Mouse (Mus musculus) embryonic facial prominence, embryonic 10.5 days (tissue): ENCODE data around the gene Wdr4. TPM values are rescaled to one million over a fixed set of nuclear protein-coding genes. Genes with fewer than 3 reads are reported as not detected.

ENCODE experiments used
- DNase-seq: peaks from one replicate; pipeline ENCODE4 v3.0.0-alpha.2; 2017; ENCODE audit warnings: low spot score
- H3K27ac ChIP-seq: fragments of 300-500 bp; sonication (generic); replicated peaks from 2 replicates; pipeline ENCODE4 v1.5.1; 2016; ENCODE audit warnings: mild to moderate bottlenecking
- H3K27me3 ChIP-seq: fragments of 300-500 bp; sonication (generic); replicated peaks from 2 replicates; pipeline ENCODE4 v1.6.1; 2016; ENCODE audit warnings: low read depth, mild to moderate bottlenecking; ENCODE audit not compliant: poor library complexity, severe bottlenecking
- H3K36me3 ChIP-seq: fragments of 300-500 bp; sonication (generic); replicated peaks from 2 replicates; pipeline ENCODE4 v1.6.1; 2016; ENCODE audit warnings: mild to moderate bottlenecking, moderate library complexity
- H3K4me1 ChIP-seq: fragments of 300-500 bp; sonication (generic); 2 replicates; pipeline ENCODE4 v1.6.1; 2016
- H3K4me3 ChIP-seq: fragments of 300-500 bp; sonication (generic); 2 replicates; pipeline ENCODE4 v1.5.1; 2016; ENCODE audit warnings: mild to moderate bottlenecking, moderate library complexity
- H3K9me3 ChIP-seq: fragments of 300-500 bp; sonication (generic); 2 replicates; pipeline ENCODE4 v1.6.1; 2016; ENCODE audit warnings: mild to moderate bottlenecking
- WGBS: fragments of 180-500 bp; shearing (Covaris S2); methylation state at CpG from one replicate; pipeline ENCODE4 v1.1.7; 2016; 5-methylcytosine and 5-hydroxymethylcytosine counted together
- polyA plus RNA-seq: library from polyadenylated mRNA; unstranded; fragments of >200 nt; fragmentation: Nextera tagmentation; extraction: Ambion mirVana; gene quantifications from 2 replicates; pipeline ENCODE4 v1.2.1, GENCODE M21; 2016

Gene Wdr4
- polyA plus RNA-seq, 1 experiment from 2014 or later: 67.7 TPM

DNA sequence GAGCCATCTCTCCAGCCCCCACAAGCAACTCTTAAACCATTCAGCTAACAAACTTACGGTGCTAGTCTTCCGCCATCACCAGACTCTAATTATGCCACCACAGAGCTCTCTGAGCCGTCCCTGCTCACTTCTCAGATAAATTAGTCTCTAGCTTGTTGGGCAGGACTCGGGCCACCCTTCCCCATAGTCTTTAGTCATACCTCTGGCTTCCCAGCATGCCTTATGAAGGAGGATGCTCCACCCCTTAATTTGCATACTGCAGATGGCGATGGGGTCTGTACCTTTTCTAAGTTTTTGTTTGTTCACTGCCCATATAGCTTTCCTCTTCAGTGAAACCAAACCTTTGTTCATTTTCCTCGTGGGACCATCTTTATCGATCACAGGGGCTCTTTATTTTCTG lies 41.2 kb downstream of the Wdr4 start:
- 78% methylated on average over 7 of the region's 7 CpGs for WGBS
- Histone ChIP-seq H3K36me3 (peaks cover 9% of the 10 kb centered on the region), H3K4me3 (no peak overlapping the region), H3K27me3 (no peaks in the 10 kb centered on the region), H3K27ac (no peak overlapping the region), H3K9me3 (no peaks in the 10 kb centered on the region), H3K4me1 (peaks cover 29% of the 10 kb centered on the region)
- no peak for DNase-seq

DNA sequence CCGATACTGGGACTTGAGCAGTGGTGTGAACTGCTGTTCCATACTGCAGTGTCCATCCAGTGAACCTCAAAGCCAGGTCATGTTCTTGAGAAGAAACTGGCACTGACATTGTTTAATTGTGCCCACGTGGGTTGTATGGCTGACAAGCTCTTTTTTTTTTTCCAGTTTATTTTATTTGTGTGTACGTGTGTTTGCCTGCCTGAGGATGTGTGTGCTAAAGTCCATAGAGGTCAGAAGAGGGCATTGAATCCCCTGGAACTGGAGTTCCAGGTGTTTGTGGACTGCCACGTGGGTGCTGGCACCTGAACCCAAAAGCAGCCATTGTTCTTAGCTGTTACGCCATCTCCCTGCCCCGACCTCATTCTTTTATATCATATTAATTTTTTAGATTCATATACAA lies 45.4 kb downstream of the Wdr4 start:
- WGBS: 83% methylated on average over 6 of the region's 6 CpGs
- no peak for DNase-seq
- H3K27me3 ChIP-seq: no peaks in the 10 kb centered on the region

DNA sequence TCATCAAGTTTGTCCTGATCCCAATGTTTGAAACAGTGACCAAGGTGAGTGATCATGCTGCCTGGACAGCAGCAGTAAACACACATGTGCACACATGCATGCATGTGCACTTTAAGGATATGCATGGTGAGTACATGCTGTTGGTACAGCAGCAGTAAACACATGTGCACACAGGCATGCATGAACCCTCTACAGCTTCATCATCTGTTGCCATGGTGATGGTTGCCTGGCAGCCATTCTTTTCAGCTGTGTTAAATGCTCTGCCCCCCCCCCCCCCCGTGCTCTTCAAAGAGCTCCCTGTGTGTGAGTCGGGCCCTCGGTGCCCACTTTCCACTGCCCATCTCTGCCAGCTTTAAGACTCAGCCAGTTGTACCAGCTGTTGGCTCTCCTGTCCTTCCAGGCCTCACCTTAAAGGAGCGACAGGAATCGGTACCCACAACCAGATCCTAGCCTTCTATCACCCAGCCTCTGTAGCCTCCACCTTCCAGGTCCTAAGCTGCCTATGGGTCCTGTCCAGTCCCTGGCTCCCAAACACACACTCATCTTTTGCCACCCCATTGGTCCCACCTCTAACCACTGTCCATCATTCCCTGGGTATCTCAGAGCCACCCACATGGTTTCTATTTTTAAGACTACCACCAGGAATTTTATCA lies 48.9 kb downstream of the Wdr4 start:
- Histone ChIP-seq H3K36me3 (peaks cover 63% of the 10 kb centered on the region), H3K4me1 (0 out of 2 replicates have a peak, but pooled peaks cover 5% of the 10 kb centered on the region), H3K9me3 (0 out of 2 replicates have a peak, but pooled peaks cover 3% of the 10 kb centered on the region), H3K4me3 (no peak overlapping the region), H3K27ac (no peak overlapping the region), H3K27me3 (no peaks in the 10 kb centered on the region)
- 89% methylated on average over 5 of the region's 5 CpGs for WGBS
- DNase-seq: no peak

More for the DNA sequence above, 45.4 kb downstream of the Wdr4 start:
- Histone ChIP-seq H3K27ac (no peak overlapping the region), H3K36me3 (peaks cover 34% of the 10 kb centered on the region), H3K9me3 (no peaks in the 10 kb centered on the region), H3K4me1 (peaks cover 21% of the 10 kb centered on the region), H3K4me3 (no peak overlapping the region)

DNA sequence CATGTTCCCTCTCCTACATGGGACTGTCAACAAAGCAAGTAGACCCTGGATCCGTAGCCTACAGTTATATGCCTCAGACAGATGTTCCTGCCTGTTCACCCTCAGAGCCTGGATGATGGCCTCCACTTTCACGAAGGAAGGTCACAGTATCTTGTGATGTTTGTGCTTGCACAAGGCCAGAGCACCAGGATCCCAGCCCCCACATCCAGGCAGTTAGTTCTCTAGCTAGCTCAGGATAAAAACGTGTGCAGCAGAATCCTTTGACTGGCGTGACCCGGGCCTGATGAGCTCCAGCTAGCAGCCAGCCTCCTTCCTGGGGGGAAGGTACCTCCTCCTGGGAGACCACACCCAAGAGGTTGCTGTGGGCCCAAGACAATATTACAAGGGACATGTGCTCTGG lies 51.3 kb downstream of the Wdr4 start:
- Histone ChIP-seq H3K9me3 (0 out of 2 replicates have a peak, but pooled peaks cover 3% of the 10 kb centered on the region), H3K4me1 (0 out of 2 replicates have a peak, but pooled peaks cover 2% of the 10 kb centered on the region), H3K27ac (no peak overlapping the region), H3K4me3 (no peak overlapping the region), H3K27me3 (no peaks in the 10 kb centered on the region), H3K36me3 (peaks cover 57% of the 10 kb centered on the region)
- 65% methylated on average over 5 of the region's 5 CpGs for WGBS
- no peak for DNase-seq

DNA sequence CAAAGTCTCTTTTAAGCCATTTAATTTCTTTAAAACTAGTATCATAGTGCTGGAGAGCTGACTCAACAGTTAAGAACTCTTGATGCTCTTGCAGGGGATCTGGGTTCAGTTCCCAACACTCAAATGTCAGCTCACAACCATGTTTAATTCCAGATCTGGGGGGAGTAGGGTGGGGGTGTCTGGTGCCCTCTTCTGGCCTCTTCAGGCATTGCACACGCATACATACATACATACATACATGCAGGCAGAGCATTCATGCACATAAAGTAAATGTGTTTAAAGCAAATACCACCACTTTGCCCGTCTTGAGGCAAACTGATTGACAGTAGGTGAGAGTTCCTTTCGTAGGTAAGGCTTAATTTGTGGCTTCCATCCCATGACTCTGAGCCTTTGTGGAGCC lies 52.9 kb downstream of the Wdr4 start:
- no peak for DNase-seq
- H3K36me3 ChIP-seq: peaks cover 68% of the 10 kb centered on the region
- WGBS: 92% methylated on average over 3 of the region's 3 CpGs

DNA sequence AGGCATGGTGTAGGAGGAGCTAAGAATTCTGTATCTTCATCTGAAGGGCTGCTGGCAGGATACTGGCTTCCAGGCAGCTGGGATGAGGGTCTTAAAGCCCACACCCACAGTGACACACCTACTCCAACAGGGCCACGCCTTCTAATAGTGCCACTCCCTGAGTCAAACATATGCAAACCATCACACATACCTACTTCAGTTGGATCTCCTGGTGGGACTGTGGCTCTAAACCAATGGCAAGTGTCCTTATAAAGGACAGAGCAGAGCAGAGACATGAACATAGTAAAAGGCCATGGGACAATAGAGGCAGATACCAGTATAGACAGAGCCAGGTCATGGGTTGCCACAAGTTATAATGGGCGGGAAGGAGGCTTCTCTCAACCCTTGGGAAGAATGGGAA lies 57.3 kb downstream of the Wdr4 start:
- H3K27ac ChIP-seq: no peak overlapping the region
- 87% methylated on average over 2 of the region's 2 CpGs for WGBS
- H3K4me1 ChIP-seq: no peaks in the 10 kb centered on the region; the same call in 1 of the 2 replicates
- H3K36me3 ChIP-seq: peaks cover 38% of the 10 kb centered on the region
- no peaks in the 10 kb centered on the region for H3K27me3 ChIP-seq
- 0 out of 2 replicates have a peak, but pooled peaks cover 3% of the 10 kb centered on the region for H3K9me3 ChIP-seq
- H3K4me3 ChIP-seq: no peak overlapping the region
- DNase-seq: no peak

More for the DNA sequence above, 52.9 kb downstream of the Wdr4 start:
- Histone ChIP-seq H3K4me3 (no peak overlapping the region), H3K4me1 (no peaks in the 10 kb centered on the region), H3K27me3 (no peaks in the 10 kb centered on the region), H3K9me3 (0 out of 2 replicates have a peak, but pooled peaks cover 3% of the 10 kb centered on the region), H3K27ac (no peak overlapping the region)

DNA sequence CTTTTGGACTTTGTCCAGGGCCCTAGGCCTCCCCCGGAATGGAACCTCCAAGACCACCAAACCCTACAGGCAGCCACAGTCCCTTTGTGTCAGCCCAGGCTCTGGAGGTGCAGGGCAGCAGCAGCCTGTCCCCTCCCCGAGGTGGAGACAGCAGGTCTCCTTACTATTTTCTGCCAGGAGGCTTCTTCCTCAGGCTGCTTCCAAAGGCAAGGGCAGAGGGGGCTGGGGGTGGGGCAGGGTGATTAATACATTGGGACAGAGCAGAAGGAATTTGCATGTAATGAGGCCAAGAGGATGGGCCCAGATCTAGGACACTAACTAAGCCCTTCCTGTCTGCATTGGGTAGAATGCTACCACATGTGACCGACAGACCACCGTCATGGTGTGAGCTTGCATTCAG lies 59.4 kb downstream of the Wdr4 start:
- H3K36me3 ChIP-seq: peaks cover 27% of the 10 kb centered on the region; the same call in 1 of the 2 replicates

DNA sequence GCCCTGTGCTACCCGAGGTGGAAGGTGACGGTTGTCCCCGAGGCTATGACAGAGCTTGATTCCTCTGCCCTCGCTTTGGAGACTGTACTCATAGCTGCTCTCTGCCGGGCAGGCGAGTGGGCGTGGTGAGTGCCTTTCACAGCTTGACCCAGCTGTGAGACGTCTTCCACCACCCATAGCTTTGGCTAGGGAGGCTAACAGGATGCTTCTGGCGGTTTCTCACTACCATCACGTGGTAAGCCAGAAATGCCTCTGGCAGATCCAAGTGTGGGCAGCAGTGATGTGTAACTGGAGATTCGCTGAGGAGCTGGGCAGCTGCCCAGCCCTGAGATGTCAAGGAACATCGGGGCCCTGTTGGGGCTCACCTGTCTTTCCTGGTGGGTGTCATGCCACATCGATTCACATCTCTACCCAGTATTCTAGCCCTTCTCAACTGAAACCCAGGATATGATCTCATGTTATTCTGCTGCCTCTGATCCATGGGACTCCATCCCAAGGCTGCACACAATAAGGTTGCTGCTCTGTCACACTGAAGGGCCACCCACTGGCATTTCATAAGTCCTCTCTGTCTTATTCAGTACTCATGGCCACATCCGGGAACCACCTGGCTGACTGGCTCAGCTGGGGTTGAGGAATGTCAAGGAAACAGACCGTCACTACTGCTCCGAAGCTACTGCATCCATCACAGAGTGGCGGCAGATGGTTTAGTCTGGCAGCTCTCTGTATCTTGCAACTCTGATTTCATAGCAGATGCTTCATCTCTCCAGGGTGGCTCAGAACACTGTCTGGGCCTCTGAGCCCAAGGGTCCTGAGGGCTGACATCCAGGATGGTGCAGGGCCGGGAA lies 62.8 kb downstream of the Wdr4 start:
- Histone ChIP-seq H3K36me3 (peaks cover 18% of the 10 kb centered on the region), H3K4me1 (peaks cover 20% of the 10 kb centered on the region), H3K27me3 (no peaks in the 10 kb centered on the region), H3K9me3 (no peaks in the 10 kb centered on the region), H3K27ac (no peak overlapping the region; the same call in 1 of the 2 replicates), H3K4me3 (no peak overlapping the region)
- 83% methylated on average over 18 of the region's 18 CpGs for WGBS
- DNase-seq: no peak

More for the DNA sequence above, 59.4 kb downstream of the Wdr4 start:
- no peak overlapping the region for H3K4me3 ChIP-seq
- WGBS: 68% methylated on average over 4 of the region's 4 CpGs
- H3K9me3 ChIP-seq: no peaks in the 10 kb centered on the region
- no peaks in the 10 kb centered on the region for H3K27me3 ChIP-seq
- DNase-seq: no peak
- no peak overlapping the region for H3K27ac ChIP-seq
- peaks cover 11% of the 10 kb centered on the region for H3K4me1 ChIP-seq

DNA sequence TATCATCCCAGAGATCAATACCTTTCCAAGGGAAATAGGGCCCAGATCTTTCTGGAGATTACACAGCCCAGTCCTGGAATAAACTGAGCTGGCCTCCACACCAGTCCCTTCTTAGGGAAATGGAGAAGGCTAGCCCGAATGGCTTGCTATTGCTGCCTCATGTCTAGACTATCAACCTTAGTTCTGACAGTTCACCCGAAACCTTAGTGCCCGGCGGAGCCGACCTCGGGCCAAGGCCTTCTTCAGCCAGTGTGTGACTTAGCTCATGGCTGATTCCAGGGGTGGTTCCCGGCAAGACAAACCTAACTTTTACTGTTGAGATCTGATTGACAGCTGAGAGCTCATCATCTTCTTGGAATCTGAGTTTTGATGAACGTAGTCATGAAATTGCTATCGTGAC lies 65.7 kb downstream of the Wdr4 start:
- no peak overlapping the region for H3K27ac ChIP-seq
- no peak for DNase-seq
- H3K27me3 ChIP-seq: no peaks in the 10 kb centered on the region
- no peak overlapping the region for H3K4me3 ChIP-seq
- 86% methylated on average over 9 of the region's 9 CpGs for WGBS
- H3K9me3 ChIP-seq: no peaks in the 10 kb centered on the region
- H3K4me1 ChIP-seq: peaks cover 33% of the 10 kb centered on the region
- H3K36me3 ChIP-seq: peaks cover 14% of the 10 kb centered on the region

DNA sequence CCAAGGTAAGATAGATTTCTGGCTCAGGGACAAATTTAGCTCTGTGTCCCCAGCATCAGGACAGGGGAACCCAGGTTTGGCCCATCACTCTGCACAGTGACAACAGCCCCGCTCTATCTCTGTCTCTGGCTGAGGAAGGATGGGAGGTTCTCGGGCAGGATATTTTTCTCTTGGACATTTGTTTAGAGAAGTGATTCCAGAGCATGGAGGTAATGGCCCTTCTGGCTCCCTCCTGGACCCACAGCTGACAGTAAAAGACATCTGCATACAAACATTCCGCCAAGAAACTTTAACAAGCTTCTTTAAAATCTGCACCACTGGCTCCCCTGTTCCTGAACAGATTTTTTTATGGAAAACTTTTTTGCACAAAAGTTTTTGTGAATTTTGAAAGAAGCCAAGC lies 66.3 kb downstream of the Wdr4 start:
- Histone ChIP-seq H3K4me3 (no peak overlapping the region), H3K4me1 (peaks cover 33% of the 10 kb centered on the region), H3K9me3 (no peaks in the 10 kb centered on the region), H3K27ac (no peak overlapping the region), H3K27me3 (no peaks in the 10 kb centered on the region), H3K36me3 (peaks cover 14% of the 10 kb centered on the region)
- WGBS: 77% methylated on average over 3 of the region's 3 CpGs
- DNase-seq: no peak

DNA sequence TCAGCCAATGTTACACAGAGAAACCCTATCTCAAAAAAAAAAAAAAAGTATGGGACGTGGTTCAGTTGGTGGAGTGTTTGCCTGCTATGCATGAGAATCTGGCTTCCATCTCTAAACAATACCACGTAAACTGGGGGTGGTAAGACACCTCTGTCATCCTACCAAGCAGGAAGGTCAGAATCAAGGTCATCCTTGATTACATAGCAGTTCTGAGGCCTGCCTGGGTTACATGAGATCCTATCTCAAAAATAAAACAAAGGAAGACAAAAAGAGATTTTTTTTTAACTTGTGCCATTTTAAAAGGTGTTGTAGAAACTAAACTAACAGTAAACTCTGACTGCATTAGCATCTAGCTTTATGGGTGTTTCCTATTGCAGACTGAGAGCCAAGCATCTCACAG lies 67.0 kb downstream of the Wdr4 start:
- WGBS: 71% methylated on average over 2 of the region's 2 CpGs
- Histone ChIP-seq H3K27me3 (no peaks in the 10 kb centered on the region), H3K9me3 (no peaks in the 10 kb centered on the region), H3K4me3 (no peak overlapping the region), H3K27ac (0 out of 2 replicates have a peak overlapping the region, but pooled peaks have one; percentile 19), H3K36me3 (peaks cover 14% of the 10 kb centered on the region), H3K4me1 (peaks cover 35% of the 10 kb centered on the region)
- no peak for DNase-seq

DNA sequence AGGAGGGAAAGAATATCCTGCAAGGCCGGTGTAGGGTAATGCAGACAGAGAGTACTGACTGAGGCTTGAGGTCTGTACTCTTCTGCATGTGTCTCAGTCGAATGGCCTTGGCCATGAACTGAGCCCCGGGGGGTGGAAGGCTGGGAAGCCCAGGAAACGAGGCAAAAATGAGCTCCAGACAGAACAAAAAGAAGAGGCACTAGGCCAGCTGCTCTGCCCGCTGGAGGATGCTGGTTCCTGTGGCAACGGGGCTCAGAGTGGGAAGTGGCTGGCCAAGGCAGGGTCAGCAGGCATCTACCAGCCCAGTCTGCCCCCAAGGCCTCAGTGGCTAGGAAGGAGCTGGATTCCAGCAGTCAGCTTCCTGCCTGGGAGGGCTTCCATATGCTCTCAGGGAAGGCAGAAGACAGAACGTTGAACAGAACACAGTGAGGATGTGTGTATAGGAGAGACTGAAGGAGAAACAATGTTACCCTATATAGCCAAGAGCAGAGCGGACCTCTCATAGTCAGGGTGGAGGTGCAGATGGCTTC lies 68.5 kb downstream of the Wdr4 start:
- Histone ChIP-seq H3K4me3 (no peak overlapping the region), H3K4me1 (peaks cover 29% of the 10 kb centered on the region), H3K27me3 (no peaks in the 10 kb centered on the region), H3K36me3 (peaks cover 6% of the 10 kb centered on the region), H3K27ac (no peak overlapping the region), H3K9me3 (no peaks in the 10 kb centered on the region)
- peak; percentile 19 for DNase-seq
- WGBS: 55% methylated on average over 8 of the region's 8 CpGs
